Mouse (Mus musculus) liver, embryonic 14.5 days (tissue): ENCODE measurements around the gene Arl14. TPM values are rescaled to one million over a fixed set of nuclear protein-coding genes. Genes with fewer than 3 reads are reported as not detected.
"Not testable (repeated sequence)": the region's sequence is repeated elsewhere in the genome, so short reads cannot be mapped to it uniquely, and the experiment has no call there.

ENCODE experiments used
- ATAC-seq: fragments of 200-750 bp; cut with Nextera tagmentation; 2 replicates; pipeline ENCODE4 v1.8.0; 2017; ENCODE audit warnings: moderate number of reproducible peaks, mild to moderate bottlenecking, moderate library complexity; ENCODE audit not compliant: insufficient read depth
- DNase-seq, 3 experiments: peaks; one replicate each; pipeline ENCODE4 v3.0.0-alpha.2; 2012 to 2013; ENCODE audit warnings: low read depth in 3 of 3, low spot score in 3 of 3
- H3K27ac ChIP-seq: fragments of 300-500 bp; sonication (generic); 2 replicates; pipeline ENCODE4 v1.5.1; 2014; ENCODE audit warnings: moderate library complexity, mild to moderate bottlenecking, control low read depth, inconsistent platforms
- H3K27me3 ChIP-seq: fragments of 300-500 bp; sonication (generic); 2 replicates; pipeline ENCODE4 v1.6.1; 2014; ENCODE audit warnings: mild to moderate bottlenecking, low read length, moderate library complexity; ENCODE audit not compliant: control insufficient read depth, insufficient read depth
- H3K36me3 ChIP-seq: fragments of 300-500 bp; sonication (generic); replicated peaks from 2 replicates; pipeline ENCODE4 v1.6.1; 2014; ENCODE audit warnings: low read depth; ENCODE audit not compliant: control insufficient read depth, insufficient read depth
- H3K4me1 ChIP-seq, 2 experiments: fragments of 200-500 bp in 1 of 2; fragments of 300-500 bp in 1 of 2; sonication (generic) in 1 of 2; replicated peaks; 2 replicates each; pipeline ENCODE4 v1.6.1; 2012 to 2014; ENCODE audit warnings: antibody characterized with exemption in 1 of 2, inconsistent platforms in 1 of 2, low read length in 1 of 2; ENCODE audit not compliant: control insufficient read depth in 2 of 2, insufficient read depth in 2 of 2
- H3K4me2 ChIP-seq: fragments of 300-500 bp; sonication (generic); 2 replicates; pipeline ENCODE4 v1.6.1; 2014; ENCODE audit warnings: low read depth, mild to moderate bottlenecking, control low read depth, moderate library complexity
- H3K4me3 ChIP-seq, 2 experiments: fragments of 200-500 bp in 1 of 2; fragments of 300-500 bp in 1 of 2; sonication (generic) in 1 of 2; 2 replicates each; pipeline ENCODE4 v1.5.1; 2012 to 2014; ENCODE audit warnings: low read depth in 2 of 2, low read length in 2 of 2, mild to moderate bottlenecking in 2 of 2, control low read depth in 1 of 2, inconsistent platforms in 1 of 2, moderate library complexity in 1 of 2; ENCODE audit not compliant: insufficient read depth in 1 of 2
- H3K9ac ChIP-seq: fragments of 300-500 bp; sonication (generic); replicated peaks from 2 replicates; pipeline ENCODE4 v1.6.1; 2014; ENCODE audit warnings: mild to moderate bottlenecking, control low read depth, moderate library complexity
- H3K9me3 ChIP-seq: fragments of 300-500 bp; sonication (generic); 2 replicates; pipeline ENCODE4 v1.6.1; 2016; ENCODE audit warnings: low read length, mixed read lengths; ENCODE audit not compliant: control insufficient read depth
- CTCF ChIP-seq: IDR thresholded peaks from 2 replicates; pipeline ENCODE4 v1.5.1; 2016; ENCODE audit warnings: antibody characterized with exemption, low read depth, control low read depth
- EP300 ChIP-seq: IDR thresholded peaks from 2 replicates; pipeline ENCODE4 v1.6.1; 2016; ENCODE audit warnings: antibody characterized with exemption, low read depth
- WGBS: fragments of 180-500 bp; shearing (Covaris S2); extraction: QIAGEN DNeasy Blood & Tissue Kit; methylation state at CpG from one replicate; pipeline ENCODE4 v1.1.7; 2014; ENCODE audit not compliant: insufficient replicate concordance; 5-methylcytosine and 5-hydroxymethylcytosine counted together
- polyA plus RNA-seq, 2 experiments: library from polyadenylated mRNA; depleted of rRNA in 1 of 2; stranded (reverse) in 1 of 2; unstranded in 1 of 2; fragments of >200 nt; fragmentation: Nextera tagmentation in 1 of 2; extraction: Ambion mirVana in 1 of 2; gene quantifications; 2 replicates each; pipeline versions ENCODE4 v1.2.1 to v1.2.3; 2012 to 2014

Arl14 gene
- polyA plus RNA-seq, 2 experiments = not detected

- Histone ChIP-seq H3K4me1 (no peaks in the 10 kb centered on the region), H3K4me2 (no peak overlapping the region), H3K4me3 (no peak overlapping the region), H3K9ac (no peak overlapping the region), H3K9me3 (no peaks in the 10 kb centered on the region), H3K36me3 (no peaks in the 10 kb centered on the region), H3K27ac (no peak overlapping the region), H3K27me3 (no peaks in the 10 kb centered on the region)
- ATAC-seq = no peak
- no peak for DNase-seq
- TF ChIP-seq EP300 = no peak
- WGBS = 17% methylated on average over 1 of the region's 1 CpGs
Observed at GRCm38 (mm10) chr3:69241020-69241419, 18.8 kb downstream of the Arl14 start.

GRCm38 (mm10) chr3:69253096-69253866 is 31.1 kb downstream of the Arl14 start:
- Histone ChIP-seq H3K9me3 (no peaks in the 10 kb centered on the region), H3K4me1 (no peaks in the 10 kb centered on the region), H3K27me3 (no peaks in the 10 kb centered on the region), H3K4me2 (no peak overlapping the region), H3K36me3 (no peaks in the 10 kb centered on the region), H3K9ac (no peak overlapping the region), H3K4me3 (no peak overlapping the region), H3K27ac (no peak overlapping the region)
- TF ChIP-seq CTCF (no peak), EP300 (no peak)
- ATAC-seq (no peak), DNase-seq (no peak)
- 69% methylated on average over 17 of the region's 17 CpGs for WGBS

- WGBS = 68% methylated on average over 7 of the region's 7 CpGs
- no peak for ATAC-seq
Observed at GRCm38 (mm10) chr3:69254676-69255075, 32.5 kb downstream of the Arl14 start.

GRCm38 (mm10) chr3:69257049-69257699 is 35.0 kb downstream of the Arl14 start:
- WGBS = 4% methylated on average over 2 of the region's 2 CpGs
- Histone ChIP-seq H3K4me3 (no peak overlapping the region), H3K27me3 (no peaks in the 10 kb centered on the region), H3K9me3 (no peaks in the 10 kb centered on the region), H3K4me2 (no peak overlapping the region), H3K9ac (no peak overlapping the region), H3K36me3 (no peaks in the 10 kb centered on the region), H3K27ac (no peak overlapping the region), H3K4me1 (no peaks in the 10 kb centered on the region)
- ATAC-seq (no peak), DNase-seq (peak; percentile 19 to 40 (median 22))
- TF ChIP-seq EP300 (no peak), CTCF (peak; percentile 65)

More at GRCm38 (mm10) chr3:69254676-69255075, 32.5 kb downstream of the Arl14 start:
- Histone ChIP-seq H3K4me1 (no peaks in the 10 kb centered on the region), H3K9me3 (no peaks in the 10 kb centered on the region), H3K27ac (no peak overlapping the region), H3K36me3 (no peaks in the 10 kb centered on the region), H3K4me3 (no peak overlapping the region), H3K27me3 (no peaks in the 10 kb centered on the region), H3K9ac (no peak overlapping the region), H3K4me2 (no peak overlapping the region)
- TF ChIP-seq CTCF (no peak), EP300 (no peak)
- no peak for DNase-seq

DNA sequence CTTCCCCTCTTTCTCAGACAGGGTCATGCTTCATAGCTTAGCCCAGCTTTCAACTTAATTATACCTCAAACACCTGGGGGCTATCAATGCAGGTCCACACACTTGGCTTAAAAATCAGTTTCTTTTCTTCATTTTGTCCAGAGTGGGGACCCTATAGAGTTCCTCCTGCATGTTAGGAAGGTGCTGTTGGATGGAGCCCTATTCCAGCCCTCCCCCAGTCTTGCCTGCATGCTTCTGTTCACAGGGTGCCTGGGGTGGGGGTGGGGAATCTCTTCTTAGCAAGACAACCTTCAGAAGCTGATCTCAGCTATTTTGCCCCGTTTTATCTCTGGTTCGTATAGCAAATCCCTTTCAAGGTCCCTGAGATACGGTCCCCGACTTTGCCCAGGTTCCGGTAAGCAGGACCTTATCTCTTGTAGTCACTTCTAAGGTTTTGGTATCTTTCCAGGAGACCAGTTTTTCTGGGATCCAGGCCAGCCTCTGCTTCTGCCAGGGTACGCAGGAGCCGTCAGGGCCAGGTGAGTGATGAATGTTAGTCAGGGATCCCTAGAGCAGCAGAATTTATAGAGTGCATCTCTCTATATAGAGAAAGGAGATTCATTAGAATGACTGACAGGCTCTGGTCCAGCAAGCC is 40.9 kb downstream of the Arl14 start:
- H3K9me3 ChIP-seq = no peaks in the 10 kb centered on the region
- H3K9ac ChIP-seq = no peak overlapping the region
- WGBS = 66% methylated on average over 7 of the region's 7 CpGs
- no peak overlapping the region for H3K27ac ChIP-seq
- TF ChIP-seq CTCF = no peak
- TF ChIP-seq EP300 = no peak
- H3K4me1 ChIP-seq = no peaks in the 10 kb centered on the region
- no peaks in the 10 kb centered on the region for H3K36me3 ChIP-seq
- DNase-seq (no peak), ATAC-seq (no peak)
- H3K27me3 ChIP-seq = no peaks in the 10 kb centered on the region
- no peak overlapping the region for H3K4me2 ChIP-seq
- no peak overlapping the region for H3K4me3 ChIP-seq

- H3K9me3 ChIP-seq, H3K9ac ChIP-seq, DNase-seq, ATAC-seq, H3K27me3 ChIP-seq, H3K4me3 ChIP-seq, H3K4me1 ChIP-seq, H3K4me2 ChIP-seq, H3K27ac ChIP-seq, H3K36me3 ChIP-seq: not testable (repeated sequence)
- 59% methylated on average over 2 of the region's 2 CpGs for WGBS
Observed at GRCm38 (mm10) chr3:69264299-69264698, 42.1 kb downstream of the Arl14 start.
